Mouse (Mus musculus) spleen, adult 2 months (tissue): ENCODE results near the gene Nmral1. TPM values are rescaled to one million over a fixed set of nuclear protein-coding genes. Genes with fewer than 3 reads are reported as not detected.
"Not testable (repeated sequence)": the region's sequence is repeated elsewhere in the genome, so short reads cannot be mapped to it uniquely, and the experiment has no call there.

ENCODE experiments used
- DNase-seq, 2 experiments: peaks; one replicate each; pipeline versions ENCODE4 v3.0.0 to v3.0.0-alpha.2; 2012 to 2021; ENCODE audit warnings: low spot score in 2 of 2, low read depth in 1 of 2
- H3K27ac ChIP-seq: fragments of 200-500 bp; 2 replicates; pipeline ENCODE4 v1.5.1; 2012; ENCODE audit warnings: low read length, inconsistent platforms; ENCODE audit not compliant: insufficient read depth
- H3K27me3 ChIP-seq: fragments of 200-500 bp; 2 replicates; pipeline ENCODE4 v1.6.1; 2012; ENCODE audit warnings: mild to moderate bottlenecking, moderate library complexity, low read length, inconsistent platforms; ENCODE audit not compliant: control insufficient read depth, insufficient read depth
- H3K36me3 ChIP-seq: fragments of 200-500 bp; 2 replicates; pipeline ENCODE4 v1.6.1; 2012; ENCODE audit warnings: mild to moderate bottlenecking, low read length, inconsistent platforms; ENCODE audit not compliant: control insufficient read depth, insufficient read depth
- H3K4me1 ChIP-seq: fragments of 200-500 bp; 2 replicates; pipeline ENCODE4 v1.6.1; 2011; ENCODE audit warnings: inconsistent platforms; ENCODE audit not compliant: control insufficient read depth, insufficient read depth, insufficient read length
- H3K4me3 ChIP-seq: fragments of 200-500 bp; 2 replicates; pipeline ENCODE4 v1.5.1; 2011; ENCODE audit warnings: mild to moderate bottlenecking, inconsistent platforms; ENCODE audit not compliant: insufficient read depth, insufficient read length; ENCODE audit errors: extremely low read depth
- CTCF ChIP-seq: fragments of 200-500 bp; IDR thresholded peaks from 2 replicates; pipeline ENCODE4 v1.5.1; 2011; ENCODE audit warnings: mild to moderate bottlenecking, inconsistent platforms; ENCODE audit not compliant: insufficient read depth, insufficient read length, insufficient replicate concordance; ENCODE audit errors: extremely low read depth
- POLR2A ChIP-seq: fragments of 200-500 bp; IDR thresholded peaks from 2 replicates; pipeline ENCODE4 v1.6.1; 2011; ENCODE audit warnings: low read depth, low read length, inconsistent platforms
- WGBS: fragments of 180-500 bp; shearing (Covaris S2); methylation state at CpG from one replicate; pipeline ENCODE4 v1.1.7; 2018; 5-methylcytosine and 5-hydroxymethylcytosine counted together
- polyA plus RNA-seq: library from polyadenylated mRNA; depleted of rRNA; stranded (reverse); fragments of >200 nt; gene quantifications from 2 replicates; pipeline ENCODE4 v1.2.3, GENCODE M21; 2012

Nmral1 gene
- polyA plus RNA-seq, 1 experiment, result 8.7 TPM

- under 1% methylated on average over 54 of the region's 54 CpGs for WGBS
Measured at GRCm38 (mm10) chr16:4683581-4684456, 35.3 kb downstream of the Nmral1 start.

DNA sequence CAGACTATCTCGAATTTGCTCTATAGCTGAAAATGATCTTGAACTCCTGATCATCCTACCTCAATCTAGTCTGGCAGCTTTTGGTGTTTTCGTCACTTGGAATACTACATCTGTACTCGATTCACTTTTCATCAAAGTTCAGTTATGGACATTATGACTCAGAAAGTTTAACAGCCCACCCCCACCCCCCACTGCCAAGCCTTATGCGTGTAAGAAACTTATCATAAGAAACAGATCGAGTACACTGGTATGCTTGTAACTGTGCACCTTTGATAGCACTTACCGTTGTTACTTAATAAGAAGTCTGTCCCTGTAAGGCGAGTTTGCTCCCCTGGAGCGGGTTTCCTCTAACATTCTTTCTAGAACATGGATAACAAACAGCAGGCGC lies 36.0 kb downstream of the Nmral1 start:
- no peaks in the 10 kb centered on the region for H3K27me3 ChIP-seq
- H3K36me3 ChIP-seq, result peaks cover 3% of the 10 kb centered on the region
- peak overlapping the region; percentile 75 for H3K27ac ChIP-seq
- DNase-seq, result no peak
- peaks cover 2% of the 10 kb centered on the region; the same call in 1 of the 2 replicates for H3K4me1 ChIP-seq
- TF ChIP-seq CTCF (no peak), POLR2A (no peak)
- WGBS, result 19% methylated on average over 9 of the region's 9 CpGs
- peak overlapping the region; percentile 87 for H3K4me3 ChIP-seq

More at GRCm38 (mm10) chr16:4683581-4684456, 35.3 kb downstream of the Nmral1 start:
- Histone ChIP-seq H3K27me3 (no peaks in the 10 kb centered on the region), H3K4me1 (peaks cover 2% of the 10 kb centered on the region; the same call in 1 of the 2 replicates), H3K36me3 (peaks cover 3% of the 10 kb centered on the region), H3K4me3 (peak overlapping the region; percentile 87), H3K27ac (peak overlapping the region; percentile 75)
- peak; percentile 87 to 96 for DNase-seq
- no peak for TF ChIP-seq CTCF
- peak; percentile 82 for TF ChIP-seq POLR2A

DNA sequence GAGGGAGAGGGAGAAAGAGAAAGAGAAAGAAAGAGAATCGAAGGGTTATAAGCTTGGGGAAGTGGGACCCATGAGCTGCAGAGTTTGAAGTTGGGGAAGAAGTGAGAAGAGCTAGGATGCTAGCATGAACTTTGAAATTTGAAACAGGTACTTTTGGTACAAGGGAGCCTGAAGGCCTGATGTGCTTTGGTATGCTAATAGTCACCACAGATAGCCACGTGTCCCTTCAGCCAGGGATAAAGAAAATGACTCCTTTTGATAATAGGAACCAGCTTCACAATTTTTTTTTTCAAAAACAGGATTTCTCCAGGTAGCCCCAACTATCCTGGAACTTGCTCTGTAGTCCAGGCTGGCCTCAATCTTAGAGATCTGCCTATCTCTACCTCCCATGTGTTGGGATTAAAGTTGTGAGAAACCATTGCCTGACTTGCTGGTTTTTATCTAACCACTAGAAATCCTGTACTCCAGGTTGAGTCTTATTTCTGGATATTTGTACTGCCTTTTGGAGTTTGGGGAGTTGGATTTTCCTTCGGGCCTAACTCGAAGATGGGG lies 36.5 kb downstream of the Nmral1 start:
- 69% methylated on average over 4 of the region's 4 CpGs for WGBS
- Histone ChIP-seq H3K4me1 (peaks cover 7% of the 10 kb centered on the region), H3K36me3 (peaks cover 2% of the 10 kb centered on the region), H3K27ac (no peak overlapping the region), H3K4me3 (no peak overlapping the region), H3K27me3 (no peaks in the 10 kb centered on the region)
- TF ChIP-seq CTCF (no peak), POLR2A (no peak)
- DNase-seq, result no peak

DNA sequence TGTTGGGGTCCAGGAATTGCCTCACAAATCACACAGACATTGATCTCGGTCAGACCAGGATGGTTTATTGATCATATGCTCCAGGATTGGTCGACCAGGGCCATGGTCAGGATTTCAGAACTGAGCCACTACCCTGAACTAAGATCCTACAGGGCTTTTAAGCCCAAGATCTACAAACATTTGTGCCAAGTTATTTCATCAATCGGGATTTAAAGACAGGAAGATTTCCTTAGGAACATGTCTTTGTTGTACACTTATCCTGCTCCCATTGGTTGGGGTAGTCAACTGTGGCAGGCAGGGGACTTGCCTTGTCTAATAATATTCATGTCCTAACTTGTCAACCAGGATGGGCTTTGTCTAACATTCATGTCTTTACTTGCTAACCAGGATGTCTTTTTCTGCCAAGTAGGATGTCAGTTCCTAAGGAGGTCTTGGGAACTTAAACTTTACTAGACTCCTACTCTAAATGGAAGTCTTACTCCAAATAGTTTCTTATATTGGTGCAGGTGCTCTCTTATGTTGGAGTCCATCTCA lies 38.2 kb downstream of the Nmral1 start:
- DNase-seq, result not testable (repeated sequence)

DNA sequence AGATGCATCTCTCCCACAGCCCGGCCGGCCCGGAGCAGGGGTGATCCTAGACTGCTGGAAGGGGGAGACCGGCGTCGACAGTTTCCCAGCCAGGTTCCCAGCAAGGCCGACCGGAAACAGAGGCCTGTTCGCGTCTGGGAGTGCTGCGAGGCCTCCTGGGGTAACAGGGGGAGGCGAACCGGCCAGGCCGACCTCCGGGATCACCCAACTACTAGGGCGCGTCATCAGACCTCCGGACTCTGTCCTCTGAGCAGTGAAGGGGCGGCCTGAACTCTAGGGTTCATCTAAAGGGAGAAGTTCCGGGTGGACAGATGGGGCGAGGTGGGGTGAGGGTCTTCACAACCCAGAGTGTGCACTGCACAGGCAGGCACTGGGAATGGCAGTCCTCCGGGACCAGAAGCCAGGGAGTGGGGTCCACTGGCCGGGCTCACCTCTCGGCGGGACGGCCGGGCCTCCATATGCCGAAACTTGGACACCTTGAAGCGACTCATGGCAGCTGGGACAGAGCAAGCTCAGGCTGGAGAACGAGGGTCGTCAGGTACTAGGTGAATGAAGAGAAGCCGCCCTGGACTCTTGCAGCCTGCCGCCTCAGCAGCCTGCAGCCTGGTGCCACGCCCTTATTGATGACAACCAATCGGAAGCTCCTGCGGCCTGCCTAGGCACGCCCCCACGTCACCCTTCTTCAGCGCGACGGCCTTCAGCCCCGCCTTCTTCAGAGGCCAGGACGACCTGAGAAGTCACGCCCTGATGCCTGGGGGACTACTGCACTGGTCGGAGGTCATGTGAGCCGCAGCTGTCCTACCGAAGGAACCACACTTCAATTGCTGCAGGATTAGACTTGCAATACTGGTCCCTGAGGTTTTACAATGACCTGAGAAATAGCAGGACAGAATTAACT lies 39.8 kb downstream of the Nmral1 start, which contains the start of gene Coro7:
TSS of gene Coro7 (minus strand) at position 657 of the 898 bp plus-strand sequence.
- TF ChIP-seq CTCF, result no peak
- peak; percentile 59; the same call in 1 of the 2 replicates for TF ChIP-seq POLR2A
- Histone ChIP-seq H3K36me3 (peaks cover 8% of the 10 kb centered on the region), H3K27ac (peak within 1 kb of the TSS; percentile 74), H3K4me3 (peak within 1 kb of the TSS; percentile 79), H3K27me3 (no peaks in the 10 kb centered on the region), H3K4me1 (peaks cover 22% of the 10 kb centered on the region; the same call in 1 of the 2 replicates)
- under 1% methylated on average over 47 of the region's 47 CpGs for WGBS
- peak; percentile 86 to 93 for DNase-seq

More for the DNA sequence above, 38.2 kb downstream of the Nmral1 start:
- not testable (repeated sequence) for H3K4me3 ChIP-seq, H3K27ac ChIP-seq, H3K36me3 ChIP-seq, H3K27me3 ChIP-seq
- 89% methylated on average over 3 of the region's 3 CpGs for WGBS
- peaks cover 14% of the 10 kb centered on the region for H3K4me1 ChIP-seq

DNA sequence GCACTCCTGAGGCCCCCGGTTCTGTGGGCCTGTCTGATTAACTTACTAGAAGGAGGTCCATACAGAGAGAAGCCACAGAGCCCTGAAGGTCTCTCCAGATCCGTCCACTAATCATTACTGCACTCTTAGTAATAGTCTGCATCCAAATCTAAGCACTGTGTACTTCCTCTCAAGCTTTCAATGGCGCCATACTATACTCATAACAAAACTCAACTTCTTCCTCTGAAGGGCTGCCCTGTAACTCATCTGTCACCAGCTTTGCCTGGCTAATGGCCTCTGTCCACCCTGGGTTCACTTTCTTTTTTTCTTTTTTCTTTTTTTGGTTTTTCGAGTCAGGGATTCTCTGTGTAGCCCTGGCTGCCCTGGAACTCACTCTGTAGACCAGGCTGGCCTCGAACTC lies 41.1 kb downstream of the Nmral1 start:
- Histone ChIP-seq H3K4me3 (peak overlapping the region; percentile 79; the same call in 1 of the 2 replicates), H3K27me3 (no peaks in the 10 kb centered on the region), H3K36me3 (peaks cover 8% of the 10 kb centered on the region), H3K27ac (peak overlapping the region; percentile 74), H3K4me1 (peaks cover 32% of the 10 kb centered on the region; the same call in 1 of the 2 replicates)
- 25% methylated on average over 5 of the region's 5 CpGs for WGBS
- no peak for DNase-seq
- TF ChIP-seq POLR2A (no peak), CTCF (no peak)
